Mouse (Mus musculus): Measurements from ENCODE around the gene Aldh3a2.
"Not testable (repeated sequence)": the region's sequence is repeated elsewhere in the genome, so short reads cannot be mapped to it uniquely, and the experiment has no call there.

The Aldh3a2 gene

GRCm38 (mm10) chr11:61173477-61173876 is 93.8 kb downstream of the Aldh3a2 start:
- not testable (repeated sequence) for DNase-seq (ENCODE audit: low spot score)

Data from layer of hippocampus, adult 9-10 months (tissue).